ENCODE assay signal across 9 mouse cellular contexts in the genomic region with DNA sequence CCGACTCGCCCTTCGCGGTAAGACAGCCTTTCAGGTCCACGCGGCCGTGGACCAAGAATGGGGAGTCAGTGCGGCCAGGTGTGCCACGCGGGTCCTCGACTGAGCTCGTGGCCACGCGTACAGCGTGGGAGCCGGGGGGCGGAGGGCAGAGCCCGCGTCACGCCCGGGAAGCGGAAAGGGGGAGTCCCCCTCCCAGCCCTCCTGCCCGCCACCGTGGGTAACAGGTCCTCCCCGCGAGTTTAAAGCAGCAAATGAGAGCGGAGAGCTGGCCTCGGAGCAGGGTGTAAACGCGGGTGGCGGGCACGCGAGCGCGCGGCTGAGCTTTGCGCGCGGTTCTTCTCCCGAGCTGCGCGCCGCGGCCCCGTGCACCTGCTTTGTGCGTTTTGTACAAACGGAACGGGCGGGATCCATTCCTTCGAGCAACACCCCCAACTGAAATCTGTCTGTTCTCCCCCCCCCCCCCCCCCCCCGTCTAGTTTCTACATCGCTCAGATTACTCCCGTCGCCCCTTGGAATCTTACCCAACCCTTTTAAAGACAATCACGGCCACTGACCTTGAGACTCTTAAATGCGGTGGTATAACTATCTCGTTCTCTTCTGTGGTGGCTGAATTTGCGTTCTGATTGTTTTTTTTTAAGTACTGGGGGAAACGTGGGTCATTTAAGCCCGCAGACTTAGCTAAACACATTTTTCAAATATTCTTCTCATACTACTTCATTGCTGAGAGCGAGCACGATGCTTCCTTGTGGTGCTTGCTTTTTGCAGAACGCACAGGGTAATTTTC. TPM values are rescaled to one million over a fixed set of nuclear protein-coding genes. Genes with fewer than 3 reads are reported as not detected.
DNase-seq lines count a peak whose midpoint lies in the region; ATAC-seq lines count a peak whose summit lies in the region.
"Had no signal": no experiment of that assay in that cellular context is flagged by ENCODE, and none has a peak within 500 bp of the region (broad histone marks: within the 10 kb centered on the region; RNA-seq: fewer than 3 reads in every experiment).

No protein-coding gene starts in this region.

- H3K4me2 ChIP-seq in heart, embryonic 11.5 days, result peak overlapping the region; percentile 89
- H3K4me2 ChIP-seq in hindbrain, embryonic 16.5 days (ENCODE audit: low read length), result peak overlapping the region; percentile 75
- H3K4me2 ChIP-seq in midbrain, embryonic 16.5 days (ENCODE audit: low read length), result peak overlapping the region; percentile 78

- H3K4me1 ChIP-seq in heart, embryonic 11.5 days (ENCODE audit: control insufficient read depth, insufficient read depth, low read length), result peaks cover 7% of the 10 kb centered on the region
- H3K4me1 ChIP-seq in hindbrain, embryonic 16.5 days (ENCODE audit: control insufficient read depth, insufficient read depth, low read depth, low read length), result peaks cover 11% of the 10 kb centered on the region
- peaks cover 9% of the 10 kb centered on the region for H3K4me1 ChIP-seq in midbrain, embryonic 16.5 days (ENCODE audit: control insufficient read depth, insufficient read depth, low read length)

- 1% methylated on average over 62 of the region's 63 CpGs for WGBS in heart, embryonic 11.5 days (ENCODE audit: insufficient replicate concordance)
- WGBS in hindbrain, embryonic 16.5 days, result under 1% methylated on average over 56 of the region's 63 CpGs
- WGBS in midbrain, embryonic 16.5 days, result under 1% methylated on average over 57 of the region's 63 CpGs

- no peak for DNase-seq in heart, adult 9 months (ENCODE audit: low spot score in 2 of 2)
- peak; percentile 59 for DNase-seq in embryo, embryonic 11 days
- DNase-seq in yolk sac, embryonic 10.5 days (ENCODE audit: low spot score), result no peak
- no peak for DNase-seq in spleen, postnatal 10 days (ENCODE audit: low spot score in 2 of 2)
- DNase-seq: kidney, postnatal 10 days had no signal

- H3K27ac ChIP-seq in heart, embryonic 11.5 days (ENCODE audit: low read depth, low read length), result no peak overlapping the region
- peak overlapping the region; percentile 23; the same call in 1 of the 2 replicates for H3K27ac ChIP-seq in hindbrain, embryonic 16.5 days (ENCODE audit: low read depth, low read length)
- peak overlapping the region; percentile 60; the same call in 1 of the 2 replicates for H3K27ac ChIP-seq in midbrain, embryonic 16.5 days (ENCODE audit: low read length)

- peaks cover 92% of the 10 kb centered on the region for H3K27me3 ChIP-seq in heart, embryonic 11.5 days (ENCODE audit: control insufficient read depth, insufficient read depth, low read length)
- peaks cover 40% of the 10 kb centered on the region for H3K27me3 ChIP-seq in hindbrain, embryonic 16.5 days (replicated peaks; ENCODE audit: control insufficient read depth, insufficient read depth, low read length)
- H3K27me3 ChIP-seq in midbrain, embryonic 16.5 days (ENCODE audit: control insufficient read depth, insufficient read depth, low read depth, low read length), result peaks cover 48% of the 10 kb centered on the region

- no peak overlapping the region for H3K9ac ChIP-seq in heart, embryonic 11.5 days (ENCODE audit: low read depth, low read length)
- peak overlapping the region; percentile 42 for H3K9ac ChIP-seq in hindbrain, embryonic 16.5 days (ENCODE audit: low read depth, low read length)
- H3K9ac ChIP-seq in midbrain, embryonic 16.5 days (ENCODE audit: low read depth, low read length), result peak overlapping the region; percentile 54; the same call in 1 of the 2 replicates

- H3K4me3 ChIP-seq in heart, embryonic 11.5 days (ENCODE audit: low read depth, low read length), result peak overlapping the region; percentile 47
- H3K4me3 ChIP-seq in hindbrain, embryonic 16.5 days (ENCODE audit: low read length), result peak overlapping the region; percentile 38
- peak overlapping the region; percentile 41 for H3K4me3 ChIP-seq in midbrain, embryonic 16.5 days (ENCODE audit: low read depth, low read length)

- H3K9me3 ChIP-seq in heart, embryonic 11.5 days (replicated peaks; ENCODE audit: control insufficient read depth, low read length), result no peaks in the 10 kb centered on the region
- H3K9me3 ChIP-seq in hindbrain, embryonic 16.5 days (ENCODE audit: control insufficient read depth, low read length), result no peaks in the 10 kb centered on the region
- no peaks in the 10 kb centered on the region; the same call in 1 of the 2 replicates for H3K9me3 ChIP-seq in midbrain, embryonic 16.5 days (replicated peaks; ENCODE audit: control insufficient read depth, low read length, poor library complexity, severe bottlenecking)

- ATAC-seq in heart, embryonic 11.5 days (replicated peaks; ENCODE audit: insufficient number of reproducible peaks, low FRiP score, low TSS enrichment), result no peak
- ATAC-seq in hindbrain, embryonic 16.5 days, result peak; percentile 61
- ATAC-seq in midbrain, embryonic 16.5 days, result peak; percentile 52
- ATAC-seq in CD4-positive, CD25-positive, alpha-beta regulatory T cell, adult 4 months, result no peak

- no peaks in the 10 kb centered on the region for H3K36me3 ChIP-seq in heart, embryonic 11.5 days (ENCODE audit: control insufficient read depth, insufficient read depth, low read length)
- H3K36me3 ChIP-seq in hindbrain, embryonic 16.5 days (ENCODE audit: control insufficient read depth, insufficient read depth, low read length), result no peaks in the 10 kb centered on the region
- H3K36me3 ChIP-seq in midbrain, embryonic 16.5 days (ENCODE audit: control insufficient read depth, insufficient read depth, low read length), result no peaks in the 10 kb centered on the region

RNA-seq across cellular contexts. Expression of a gene that starts 12.3 kb away (rescaled TPM):
- polyA plus RNA-seq in heart, embryonic 11.5 days (2014; fragmentation: Nextera tagmentation; extraction: Ambion mirVana), result 0.10 TPM in 1 of 2 replicates, not detected in the other
- 3.4 and 4.6 TPM in 2 replicates for polyA plus RNA-seq in hindbrain, embryonic 16.5 days (2015; fragmentation: Nextera tagmentation; extraction: Ambion mirVana)
- 5.8 and 6.1 TPM in 2 replicates for polyA plus RNA-seq in midbrain, embryonic 16.5 days (2015; fragmentation: Nextera tagmentation; extraction: Ambion mirVana)
- polyA plus RNA-seq in CD4-positive, CD25-positive, alpha-beta regulatory T cell, adult 4 months (2017; shearing (Covaris generic)), result not detected

Comparison
In these comparisons a context has a peak if more than half of its experiments do, and no peak if none do; other contexts are left out.
1. ATAC-seq: peak in hindbrain, embryonic 16.5 days (single experiment) and midbrain, embryonic 16.5 days (single experiment); none in heart, embryonic 11.5 days (single experiment) and CD4-positive, CD25-positive, alpha-beta regulatory T cell, adult 4 months (single experiment).
2. Peak in every context shown above with its lines, with median percentiles within 50 percentile points of each other: H3K4me2 ChIP-seq and H3K4me3 ChIP-seq.